Mouse (Mus musculus) midbrain, embryonic 13.5 days (tissue): ENCODE measurements at regions not wholly inside any gene's neighbourhood (a gene's known extent, or its start where the extent isn't known, plus 50 kb on each side); places are given as distances from the start of the nearest gene placed in this dataset.

Experiments used
- ATAC-seq: fragments of 200-750 bp; cut with Nextera tagmentation; 2 replicates; pipeline ENCODE4 v1.8.0; 2017; ENCODE audit warnings: mild to moderate bottlenecking, moderate TSS enrichment, moderate library complexity
- H3K27ac ChIP-seq: fragments of 300-500 bp; sonication (generic); 2 replicates; pipeline ENCODE4 v1.5.1; 2015; ENCODE audit warnings: inconsistent platforms, mild to moderate bottlenecking, moderate library complexity
- H3K27me3 ChIP-seq: fragments of 300-500 bp; sonication (generic); 2 replicates; pipeline ENCODE4 v1.6.1; 2015; ENCODE audit warnings: mild to moderate bottlenecking, inconsistent platforms
- H3K36me3 ChIP-seq: fragments of 300-500 bp; sonication (generic); 2 replicates; pipeline ENCODE4 v1.6.1; 2015; ENCODE audit warnings: mild to moderate bottlenecking, inconsistent platforms
- H3K4me1 ChIP-seq: fragments of 300-500 bp; sonication (generic); replicated peaks from 2 replicates; pipeline ENCODE4 v1.6.1; 2015; ENCODE audit warnings: inconsistent platforms
- H3K4me2 ChIP-seq: fragments of 300-500 bp; sonication (generic); replicated peaks from 2 replicates; pipeline ENCODE4 v1.6.1; 2015; ENCODE audit warnings: moderate library complexity, mild to moderate bottlenecking, inconsistent platforms
- H3K4me3 ChIP-seq: fragments of 300-500 bp; sonication (generic); replicated peaks from 2 replicates; pipeline ENCODE4 v1.5.1; 2015; ENCODE audit warnings: mild to moderate bottlenecking, inconsistent platforms
- H3K9ac ChIP-seq: fragments of 300-500 bp; sonication (generic); replicated peaks from 2 replicates; pipeline ENCODE4 v1.6.1; 2015; ENCODE audit warnings: mild to moderate bottlenecking, inconsistent platforms
- H3K9me3 ChIP-seq: fragments of 300-500 bp; sonication (generic); 2 replicates; pipeline ENCODE4 v1.6.1; 2016; ENCODE audit warnings: mild to moderate bottlenecking, inconsistent platforms
- WGBS: fragments of 180-500 bp; shearing (Covaris S2); methylation state at CpG from one replicate; pipeline ENCODE4 v1.1.7; 2015; 5-methylcytosine and 5-hydroxymethylcytosine counted together

DNA sequence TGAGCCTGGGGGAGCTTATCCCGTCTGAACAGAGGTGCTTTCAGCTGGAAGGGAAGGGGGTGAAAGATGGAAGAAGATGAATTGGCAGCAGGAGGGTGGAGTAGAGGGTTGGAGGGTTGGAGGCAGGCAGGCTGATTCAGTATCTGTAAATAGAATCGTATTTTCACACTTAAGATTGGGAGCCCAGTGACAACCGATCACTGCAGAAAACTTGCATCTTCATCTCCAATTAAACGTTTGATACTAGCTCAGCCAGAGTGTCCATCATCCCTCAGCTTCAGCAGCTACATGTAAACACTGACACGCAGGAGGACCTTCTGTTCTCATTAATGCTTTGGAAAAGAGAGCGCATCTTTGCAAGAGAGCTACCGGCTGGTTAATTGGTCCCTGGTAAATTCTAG lies 67.2 kb upstream of the Gramd1b start:
- WGBS, result 82% methylated on average over 7 of the region's 7 CpGs

DNA sequence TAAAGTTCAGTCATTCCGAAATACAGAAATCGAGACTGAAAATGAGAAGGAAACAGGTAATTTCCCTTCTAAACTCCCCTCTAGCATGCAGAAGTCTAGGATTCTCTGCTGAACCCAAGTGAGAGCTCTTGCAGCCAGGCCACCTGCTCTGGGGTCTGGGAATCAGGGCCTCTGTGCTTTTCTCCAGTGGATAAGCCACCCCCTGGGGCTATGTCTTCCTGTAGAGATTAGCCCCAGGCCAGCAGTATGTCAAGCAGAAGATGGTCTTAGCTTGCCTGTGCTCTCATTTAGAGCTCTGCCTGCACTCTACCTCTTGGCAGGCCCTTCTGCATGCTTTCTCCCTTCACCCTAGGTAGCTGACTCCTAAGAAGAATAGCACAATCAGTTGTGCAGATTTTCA lies 56.2 kb upstream of the Gramd1b start:
- WGBS, result 72% methylated on average over 2 of the region's 2 CpGs
- no peak overlapping the region for H3K9ac ChIP-seq
- H3K4me2 ChIP-seq, result no peak overlapping the region
- H3K27ac ChIP-seq, result no peak overlapping the region
- H3K4me3 ChIP-seq, result no peak overlapping the region
- no peaks in the 10 kb centered on the region for H3K9me3 ChIP-seq
- H3K27me3 ChIP-seq, result no peaks in the 10 kb centered on the region
- H3K36me3 ChIP-seq, result no peaks in the 10 kb centered on the region
- no peak for ATAC-seq
- H3K4me1 ChIP-seq, result 0 out of 2 replicates have a peak, but pooled peaks cover 4% of the 10 kb centered on the region

More for the DNA sequence above, 67.2 kb upstream of the Gramd1b start:
- H3K27me3 ChIP-seq, result no peaks in the 10 kb centered on the region
- H3K9me3 ChIP-seq, result no peaks in the 10 kb centered on the region
- H3K36me3 ChIP-seq, result no peaks in the 10 kb centered on the region
- no peak overlapping the region for H3K4me2 ChIP-seq
- no peak overlapping the region for H3K9ac ChIP-seq
- H3K4me1 ChIP-seq, result 0 out of 2 replicates have a peak, but pooled peaks cover 3% of the 10 kb centered on the region
- H3K4me3 ChIP-seq, result no peak overlapping the region
- no peak overlapping the region for H3K27ac ChIP-seq
- no peak for ATAC-seq

DNA sequence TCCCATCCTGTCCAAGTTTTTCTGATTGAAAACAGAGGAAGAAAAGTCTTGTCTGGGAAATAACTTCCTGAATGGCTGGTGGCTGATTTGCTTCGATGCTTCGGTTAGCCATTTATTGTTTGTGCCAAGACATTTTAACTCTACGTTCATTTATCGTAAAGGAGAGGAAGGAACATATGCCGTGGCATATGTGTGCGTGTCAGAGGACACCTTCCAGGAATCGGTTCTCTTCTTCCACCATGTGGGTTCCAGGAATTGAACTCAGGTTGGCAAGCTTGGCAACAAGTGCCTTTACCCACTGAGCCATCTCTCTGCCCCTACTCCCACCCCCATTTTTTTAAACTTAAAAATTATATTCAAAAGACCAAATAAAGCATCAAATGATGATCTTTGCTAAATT lies 55.4 kb upstream of the Gramd1b start:
- no peak for ATAC-seq
- Histone ChIP-seq H3K9me3 (no peaks in the 10 kb centered on the region), H3K27me3 (no peaks in the 10 kb centered on the region), H3K9ac (no peak overlapping the region), H3K4me3 (no peak overlapping the region), H3K27ac (no peak overlapping the region), H3K4me2 (no peak overlapping the region), H3K36me3 (no peaks in the 10 kb centered on the region), H3K4me1 (0 out of 2 replicates have a peak, but pooled peaks cover 4% of the 10 kb centered on the region)
- WGBS, result 94% methylated on average over 7 of the region's 7 CpGs

DNA sequence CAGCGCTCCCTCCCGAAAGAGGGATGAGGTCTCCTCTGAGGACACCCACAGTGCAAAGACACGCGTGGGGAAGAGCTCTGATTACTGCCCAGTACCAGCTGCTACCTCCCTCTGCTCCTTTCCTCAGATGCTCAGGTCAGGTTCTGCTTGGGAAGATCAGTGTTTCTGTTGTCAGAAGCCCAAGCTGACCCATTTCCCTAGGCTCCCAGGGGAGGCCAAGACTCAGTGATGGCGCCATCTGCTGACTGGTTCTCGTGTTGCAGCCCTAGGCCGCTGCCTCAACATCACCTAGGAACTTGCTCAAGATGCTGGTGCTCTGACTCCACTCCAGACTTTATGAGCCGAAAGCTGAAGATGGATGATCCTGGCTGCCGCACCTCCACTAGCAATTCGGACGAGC lies 52.4 kb upstream of the Gramd1b start:
- Histone ChIP-seq H3K4me1 (0 out of 2 replicates have a peak, but pooled peaks cover 11% of the 10 kb centered on the region), H3K4me3 (no peak overlapping the region), H3K27me3 (no peaks in the 10 kb centered on the region), H3K27ac (no peak overlapping the region), H3K36me3 (no peaks in the 10 kb centered on the region), H3K9me3 (no peaks in the 10 kb centered on the region), H3K9ac (no peak overlapping the region), H3K4me2 (no peak overlapping the region)
- ATAC-seq, result no peak
- 50% methylated on average over 11 of the region's 11 CpGs for WGBS

DNA sequence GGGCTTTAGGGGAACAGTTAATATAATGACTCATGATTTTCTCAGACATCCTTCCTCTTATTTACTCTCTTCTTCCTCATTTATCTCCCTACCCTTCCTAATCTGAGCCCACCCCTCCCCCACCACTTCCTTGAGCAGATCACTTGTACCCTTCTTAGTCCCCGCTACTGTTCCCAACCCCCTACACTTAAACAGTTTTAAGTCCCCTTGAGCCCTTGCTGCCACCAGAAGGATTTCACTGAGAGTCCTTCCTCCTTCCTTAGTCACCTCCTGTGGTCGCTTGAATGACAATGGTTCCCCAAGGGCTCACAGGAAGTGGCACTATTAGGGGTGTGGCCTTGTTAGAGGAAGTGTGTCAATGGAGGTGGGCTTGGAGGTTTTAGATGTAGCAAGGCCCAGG lies 50.7 kb upstream of the Gramd1b start:
- Histone ChIP-seq H3K9me3 (no peaks in the 10 kb centered on the region), H3K9ac (no peak overlapping the region), H3K27ac (no peak overlapping the region), H3K4me2 (no peak overlapping the region), H3K27me3 (no peaks in the 10 kb centered on the region), H3K36me3 (no peaks in the 10 kb centered on the region), H3K4me3 (no peak overlapping the region), H3K4me1 (0 out of 2 replicates have a peak, but pooled peaks cover 9% of the 10 kb centered on the region)
- 72% methylated on average over 2 of the region's 2 CpGs for WGBS
- no peak for ATAC-seq
